Mouse (Mus musculus) ovary, adult 18-20 months (tissue): ENCODE measurements around the gene Cdc34.
"Not testable (repeated sequence)": the region's sequence is repeated elsewhere in the genome, so short reads cannot be mapped to it uniquely, and the experiment has no call there.

Experiments used
- DNase-seq: peaks from one replicate; pipeline ENCODE4 v3.0.0; 2022; ENCODE audit warnings: low spot score, mixed read lengths

The Cdc34 gene

DNA sequence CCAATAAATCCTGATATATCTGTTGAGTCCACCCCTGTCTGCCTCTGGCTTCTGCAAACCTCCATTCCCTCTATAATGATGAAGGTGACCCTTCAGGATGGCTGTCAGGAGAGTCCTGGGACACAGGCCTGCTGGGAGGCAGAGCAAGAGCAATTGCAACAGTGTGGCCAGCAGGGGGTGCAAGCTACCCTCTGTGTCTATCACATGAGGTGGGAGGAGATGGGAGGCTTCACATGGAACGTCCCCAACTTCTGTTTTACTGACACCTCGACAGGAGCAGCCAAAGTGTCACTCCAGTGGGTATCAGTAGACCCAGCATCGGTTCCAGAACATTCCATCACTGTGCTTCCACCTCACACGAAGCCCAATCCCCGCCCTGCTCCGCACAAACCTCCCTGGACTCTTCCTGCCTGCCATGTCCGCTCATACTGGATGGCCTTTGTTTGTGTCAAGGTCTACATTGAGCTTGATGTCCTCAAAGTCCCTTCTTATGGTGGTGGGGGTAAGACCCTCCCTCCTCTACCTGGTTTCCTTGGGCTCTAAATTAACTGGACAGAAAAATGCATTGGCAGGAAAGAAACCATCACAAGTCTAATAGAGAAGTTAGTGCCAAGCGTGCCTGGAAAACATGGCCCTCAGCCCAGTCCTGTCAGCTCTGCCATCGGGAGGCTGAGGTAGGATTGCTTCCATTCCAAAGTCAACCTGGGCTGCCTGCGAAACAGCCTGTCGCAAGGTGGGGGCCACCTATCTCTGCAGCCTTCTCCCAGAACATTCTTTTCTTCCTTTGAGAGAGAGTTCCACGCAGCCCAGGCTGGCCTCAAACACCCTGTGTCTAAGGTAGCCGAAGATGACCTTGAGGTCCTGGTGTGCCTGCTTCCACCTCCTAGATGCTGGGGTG is 13.5 kb downstream of the Cdc34 start:
- DNase-seq, result peak; percentile 50

DNA sequence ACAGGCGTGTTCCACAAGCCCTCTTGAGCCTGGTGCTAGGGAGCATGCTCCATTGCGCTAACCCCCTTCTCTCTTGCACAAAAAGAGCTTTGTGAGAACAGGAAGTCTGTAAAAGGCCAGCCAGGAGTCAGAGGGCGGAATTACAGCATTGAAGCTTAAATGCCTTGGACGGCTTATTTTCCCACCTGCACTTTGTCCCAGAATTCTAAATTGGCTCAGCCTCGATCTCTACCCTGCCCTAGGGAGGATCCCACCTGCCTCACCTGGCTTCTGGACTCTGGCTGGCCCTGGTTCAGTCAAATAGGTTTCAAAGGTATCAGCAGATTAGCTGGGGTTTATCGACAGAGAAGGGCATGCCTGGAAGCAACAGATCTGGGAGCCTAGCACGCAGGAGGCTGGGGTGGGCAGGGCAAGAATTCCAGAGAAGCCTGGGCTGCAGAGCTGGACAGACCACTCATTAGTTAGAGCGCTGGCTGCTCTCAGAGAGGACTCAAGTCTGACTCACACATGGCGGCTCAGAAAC is 14.2 kb downstream of the Cdc34 start:
- DNase-seq, result no peak

DNA sequence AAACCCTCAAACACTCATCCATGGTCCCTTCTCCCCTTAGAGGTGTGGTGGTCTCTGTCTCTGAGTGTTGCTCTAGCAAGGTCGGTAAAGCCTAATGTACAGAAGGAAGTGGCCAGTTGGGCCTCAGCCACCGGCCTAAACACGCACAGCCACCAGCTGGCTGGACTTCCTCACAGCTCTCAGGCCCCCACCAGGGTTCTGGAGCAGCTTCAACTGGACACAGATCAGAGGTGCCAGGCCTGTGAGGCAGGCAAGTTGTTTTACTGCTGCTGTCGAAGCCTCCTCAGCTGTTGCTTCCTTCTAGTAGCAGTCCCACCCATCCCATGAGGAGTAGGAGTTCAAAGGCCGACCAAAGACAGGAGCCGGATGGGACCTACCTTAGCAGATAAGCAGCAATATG is 15.9 kb downstream of the Cdc34 start:
- DNase-seq, result no peak

DNA sequence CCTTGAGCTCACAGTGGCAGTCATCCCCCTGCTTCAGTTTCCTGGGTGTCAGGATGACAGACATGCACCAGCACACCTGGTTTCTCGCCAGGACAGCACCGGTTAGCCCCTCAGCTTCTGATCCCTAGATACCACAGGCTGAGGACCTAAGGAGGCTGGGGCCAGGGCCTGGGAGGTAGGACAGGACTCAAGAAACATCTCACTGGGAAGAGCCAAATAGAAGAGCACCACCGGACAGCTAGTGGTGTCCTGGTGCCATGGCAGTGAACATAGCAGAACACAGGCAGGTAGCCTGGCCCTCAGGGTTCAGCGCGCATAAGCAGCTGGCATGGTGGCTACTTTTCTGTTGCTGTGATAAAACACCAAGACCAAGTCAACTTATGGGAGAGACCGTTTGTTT is 16.5 kb downstream of the Cdc34 start:
- no peak for DNase-seq

DNA sequence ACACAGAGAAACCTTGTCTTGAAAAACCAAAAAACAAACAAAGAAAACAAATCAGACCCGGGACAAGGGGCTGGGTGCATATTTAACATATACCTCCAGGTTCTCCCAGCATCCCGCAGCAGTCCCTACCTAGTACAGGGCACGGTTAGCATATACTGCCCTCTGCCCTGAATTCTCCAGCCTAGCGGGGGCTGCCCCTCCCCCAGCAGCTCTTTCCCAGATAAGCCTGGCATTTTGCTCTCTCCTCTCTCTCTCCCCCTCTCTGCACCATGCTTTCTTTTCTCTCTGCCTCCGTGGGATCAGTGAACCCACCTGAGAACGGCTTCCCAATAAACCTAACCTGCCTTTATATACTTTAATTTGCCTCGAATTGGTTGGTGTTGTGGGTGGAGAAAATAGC is 18.7 kb downstream of the Cdc34 start:
- DNase-seq, result no peak

DNA sequence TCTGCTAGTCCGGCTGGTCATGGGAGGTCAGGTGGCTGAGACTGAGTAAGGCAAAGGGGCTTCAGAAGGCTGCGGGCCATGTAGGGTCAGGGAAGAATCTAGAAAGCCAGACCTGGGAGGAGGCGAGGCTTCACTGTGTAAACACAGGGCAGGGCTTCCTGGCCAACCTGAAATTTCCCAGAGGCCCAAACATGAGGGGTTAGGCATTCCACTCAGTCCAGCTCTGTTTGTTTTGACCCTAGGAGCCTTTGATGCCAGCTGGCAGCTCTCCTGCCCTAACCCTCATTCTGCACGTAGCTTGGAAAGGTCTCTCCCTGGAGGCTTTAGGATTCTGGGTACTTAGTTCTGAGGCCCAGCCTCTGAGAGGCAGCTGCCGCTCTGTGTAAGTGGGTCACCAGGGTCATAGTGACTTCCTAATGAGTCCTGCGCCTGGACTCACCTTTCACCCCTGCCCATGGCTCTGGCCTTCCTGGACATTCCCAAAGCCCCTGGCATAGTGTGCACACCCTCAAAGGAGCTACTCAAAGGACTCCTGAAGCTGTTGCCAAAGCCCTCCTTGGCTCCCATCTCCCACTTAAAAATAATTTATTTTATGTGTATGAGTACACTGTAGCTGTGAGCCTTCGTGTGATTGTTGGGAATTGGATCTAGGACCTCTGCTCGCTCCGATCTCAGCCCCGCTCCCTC is 19.6 kb downstream of the Cdc34 start:
- DNase-seq, result no peak

DNA sequence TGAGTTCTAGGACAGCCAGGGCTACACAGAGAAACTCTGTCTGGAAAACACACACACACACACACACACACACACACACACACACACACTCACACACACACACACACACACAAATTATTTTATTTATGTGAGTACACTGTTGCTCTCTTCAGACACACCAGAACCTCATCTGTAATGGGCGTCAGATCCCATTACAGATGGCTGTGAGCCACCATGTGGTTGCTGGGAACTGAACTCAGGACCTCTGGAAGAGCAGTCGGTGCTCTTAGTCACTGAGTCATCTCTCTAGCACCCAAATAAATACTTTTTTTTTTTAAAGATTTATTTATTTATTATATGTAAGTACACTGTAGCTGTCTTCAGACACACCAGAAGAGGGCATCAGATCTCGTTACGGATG is 21.0 kb downstream of the Cdc34 start:
- DNase-seq, result not testable (repeated sequence)

DNA sequence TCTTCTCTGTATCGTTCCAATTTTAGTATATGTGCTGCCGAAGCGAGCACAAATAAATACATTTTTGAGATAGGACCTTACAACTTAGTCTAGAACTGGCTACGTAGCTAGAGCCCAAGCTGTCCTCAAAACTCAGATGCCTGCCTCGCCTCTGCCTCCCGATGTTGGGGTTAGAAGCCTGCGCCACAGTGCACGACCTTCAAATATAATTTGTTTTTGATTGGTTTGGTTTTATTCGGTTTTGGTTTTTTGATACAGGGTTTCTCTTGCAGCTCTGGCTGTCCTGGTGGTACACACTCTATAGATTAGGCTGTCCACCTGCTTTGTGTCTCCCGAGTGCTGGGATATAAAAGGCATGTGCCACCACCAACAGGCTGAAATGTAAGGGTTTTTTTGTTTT is 21.5 kb downstream of the Cdc34 start:
- no peak for DNase-seq

DNA sequence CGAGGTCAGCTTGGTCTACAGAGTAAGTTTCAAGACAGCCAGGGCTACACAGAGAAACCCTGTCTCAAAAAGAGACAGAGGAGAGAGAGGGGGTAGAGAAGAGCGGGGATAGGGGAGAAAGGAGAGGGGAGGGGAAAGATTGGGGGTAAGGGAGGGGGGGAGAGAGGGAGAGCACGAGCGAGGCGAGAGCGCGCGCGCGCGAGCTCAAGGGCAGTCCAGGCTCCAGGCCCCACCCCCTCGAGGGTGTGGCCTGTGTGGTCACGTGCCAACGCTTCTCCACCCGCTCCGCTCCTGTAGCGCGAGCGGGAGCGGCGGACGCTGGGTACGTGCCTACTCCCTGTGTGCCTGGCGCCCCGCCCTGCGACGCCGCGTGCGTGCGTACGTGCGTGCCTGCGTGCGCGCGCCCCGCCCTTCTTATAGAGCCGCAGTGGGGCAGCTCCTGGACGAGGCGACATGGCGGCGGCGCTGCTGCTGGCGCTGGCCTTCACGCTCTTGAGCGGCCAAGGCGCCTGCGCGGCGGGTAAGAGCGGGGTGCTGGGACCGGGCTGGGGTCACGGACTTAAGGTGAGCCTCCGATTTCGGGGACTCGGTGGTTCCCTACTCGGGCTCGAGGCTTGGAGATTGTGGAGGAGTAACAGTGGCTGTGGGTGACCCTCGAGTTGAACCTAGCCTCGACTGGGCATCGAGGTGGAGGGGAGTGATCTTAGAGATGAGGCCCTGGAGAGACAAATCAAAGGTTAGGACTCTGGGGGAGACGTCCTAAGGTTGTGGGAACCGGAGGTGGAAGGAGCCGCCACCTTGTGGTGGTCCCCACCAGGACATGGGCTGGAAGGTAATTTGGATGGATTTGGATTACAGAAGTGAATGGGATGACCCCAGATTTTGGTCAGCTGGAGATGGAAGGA is 22.3 kb downstream of the Cdc34 start, which contains the start of gene Bsg:
Gene Bsg (plus strand): TSS at position 427 of the 905 bp plus-strand sequence.
- DNase-seq, result peak; percentile 99

DNA sequence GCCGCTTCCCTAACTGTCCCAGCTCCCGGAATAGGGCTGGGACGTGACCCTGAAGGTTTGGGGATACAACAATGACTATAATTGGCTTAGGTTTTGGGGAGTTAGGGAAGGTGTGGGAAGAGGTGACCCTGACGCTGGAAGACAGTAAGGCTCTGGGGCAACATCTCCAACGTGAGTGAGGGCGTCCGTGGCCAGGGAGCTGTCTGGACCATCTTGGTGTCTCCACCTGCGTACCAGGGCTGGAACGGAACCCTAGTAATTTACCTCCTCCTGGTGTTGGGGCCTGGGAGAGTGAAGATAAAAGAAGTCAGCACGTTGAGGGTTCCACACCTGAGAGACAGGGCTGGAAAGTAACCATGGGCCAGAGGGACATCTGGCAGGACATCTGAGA is 23.0 kb downstream of the Cdc34 start:
- no peak for DNase-seq

DNA sequence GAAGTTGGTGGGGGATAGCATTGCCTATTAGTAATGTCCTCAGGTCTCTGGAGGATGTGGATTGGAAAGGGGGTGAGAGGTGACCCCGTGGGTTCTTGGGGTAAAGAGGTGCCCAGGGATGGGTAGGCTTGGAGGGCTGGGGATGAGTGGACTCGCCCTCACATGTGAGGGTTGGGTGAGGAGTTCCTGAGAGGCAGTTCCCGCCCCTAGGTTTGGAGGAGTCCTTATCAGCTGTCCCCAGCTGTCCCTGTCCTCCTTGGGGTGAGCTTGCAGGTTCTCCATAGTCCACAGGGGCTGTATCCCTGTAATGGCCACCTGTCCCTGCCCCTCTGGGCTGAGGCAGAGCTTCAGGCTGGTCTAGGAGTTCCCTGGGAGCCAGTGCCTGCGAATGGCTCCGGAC is 24.0 kb downstream of the Cdc34 start:
- DNase-seq, result no peak

DNA sequence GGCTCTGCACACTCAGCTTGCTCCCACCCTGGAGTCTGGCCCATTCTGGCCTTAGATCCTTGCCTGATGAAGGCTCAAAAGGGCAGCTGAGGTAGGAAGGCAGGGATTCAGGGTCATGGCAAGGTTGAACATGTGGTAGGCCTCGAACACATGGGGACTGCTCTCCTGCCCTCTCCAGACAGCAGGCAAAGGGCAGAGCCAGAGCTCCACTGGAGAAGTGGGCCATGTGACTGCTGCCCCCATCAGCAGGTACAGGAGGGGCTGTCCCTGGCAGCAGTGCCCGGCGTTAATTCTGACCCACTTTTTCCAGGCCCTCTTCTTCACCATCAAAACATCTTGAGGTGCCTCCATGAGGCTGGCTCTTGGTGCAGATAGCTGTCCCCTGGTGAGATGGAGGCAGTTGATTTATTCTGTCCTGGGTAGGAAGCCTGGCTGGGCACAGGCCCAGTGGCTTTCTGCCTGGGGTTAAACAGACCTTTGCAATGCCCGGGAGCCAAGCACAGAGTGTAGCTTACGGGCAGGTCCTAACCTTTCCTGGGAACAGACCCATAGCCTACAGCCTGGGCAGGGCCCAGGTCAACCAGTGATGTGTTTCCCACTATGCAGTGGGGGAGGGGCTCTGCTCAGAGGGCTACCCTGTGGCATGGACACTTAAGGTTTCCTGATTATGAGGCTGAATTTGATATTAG is 24.6 kb downstream of the Cdc34 start:
- DNase-seq, result no peak

DNA sequence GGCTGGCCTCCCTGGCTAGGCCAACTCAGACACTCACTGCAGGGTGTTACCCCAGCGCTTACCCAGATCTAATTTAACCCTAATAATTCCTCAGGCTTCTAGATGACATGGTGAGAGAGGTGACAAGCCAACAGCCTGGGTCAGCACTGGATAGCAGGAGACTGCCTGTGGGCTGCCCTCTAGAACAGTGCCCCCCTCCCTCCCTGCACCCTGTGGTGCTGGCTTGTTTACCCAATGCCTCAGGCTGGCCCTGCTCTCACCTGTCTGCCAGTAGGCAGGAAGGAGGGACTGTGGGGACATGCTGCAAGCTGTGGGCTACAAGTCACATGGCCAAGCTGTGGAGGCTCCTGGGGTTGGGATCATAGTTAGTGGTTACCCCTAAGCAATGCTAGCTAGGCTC is 25.2 kb downstream of the Cdc34 start:
- DNase-seq, result no peak

DNA sequence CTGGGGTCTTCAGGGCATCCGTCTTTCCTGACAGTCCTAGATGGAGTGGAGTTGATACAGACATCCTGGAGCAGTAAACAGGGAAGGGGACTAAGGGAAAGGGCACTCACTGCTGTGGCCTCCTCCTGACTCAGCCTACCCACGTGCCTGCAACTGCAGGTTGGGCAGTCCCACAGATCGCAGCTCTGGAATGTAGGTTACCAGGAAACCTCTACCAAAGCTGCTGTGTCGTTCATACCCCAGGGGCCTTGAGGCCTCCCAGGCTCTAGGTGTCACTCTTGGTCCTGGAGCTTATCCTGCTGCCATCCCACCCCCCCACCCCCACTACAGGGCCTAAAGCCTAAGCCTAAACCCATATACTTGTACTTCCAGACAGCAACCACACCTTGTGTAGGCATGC is 25.8 kb downstream of the Cdc34 start:
- DNase-seq, result no peak

DNA sequence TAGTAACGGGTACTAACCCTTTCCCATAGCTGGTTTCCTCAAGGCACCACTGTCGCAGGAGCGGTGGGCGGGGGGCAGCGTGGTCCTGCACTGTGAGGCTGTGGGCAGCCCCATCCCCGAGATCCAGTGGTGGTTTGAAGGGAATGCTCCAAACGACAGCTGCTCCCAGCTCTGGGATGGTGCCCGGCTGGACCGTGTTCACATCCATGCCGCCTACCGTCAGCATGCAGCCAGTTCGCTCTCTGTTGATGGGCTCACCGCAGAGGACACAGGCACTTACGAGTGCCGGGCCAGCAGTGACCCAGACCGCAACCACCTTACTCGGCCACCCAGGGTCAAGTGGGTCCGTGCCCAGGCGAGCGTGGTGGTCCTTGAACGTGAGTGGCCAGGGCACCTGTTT is 26.7 kb downstream of the Cdc34 start:
- DNase-seq, result no peak

DNA sequence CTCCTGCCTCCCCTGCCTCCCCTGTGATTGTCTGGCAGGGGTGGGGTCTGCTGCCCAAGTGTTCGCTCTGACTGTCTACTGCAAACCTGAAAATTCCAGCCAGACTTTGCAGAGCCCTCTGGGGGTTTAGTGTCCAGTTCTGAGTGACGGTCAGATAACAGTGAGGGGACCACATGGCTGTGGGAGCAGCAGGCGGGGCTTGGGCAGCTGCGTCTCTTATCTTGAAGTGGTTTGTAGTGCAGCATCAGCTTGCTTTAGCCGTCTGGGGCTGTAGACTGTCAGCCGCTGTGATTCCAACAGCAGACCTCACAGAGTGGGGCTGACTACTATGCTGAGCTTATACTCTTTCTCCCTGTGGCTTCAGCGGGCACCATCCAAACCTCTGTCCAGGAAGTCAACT is 27.3 kb downstream of the Cdc34 start:
- DNase-seq, result no peak

DNA sequence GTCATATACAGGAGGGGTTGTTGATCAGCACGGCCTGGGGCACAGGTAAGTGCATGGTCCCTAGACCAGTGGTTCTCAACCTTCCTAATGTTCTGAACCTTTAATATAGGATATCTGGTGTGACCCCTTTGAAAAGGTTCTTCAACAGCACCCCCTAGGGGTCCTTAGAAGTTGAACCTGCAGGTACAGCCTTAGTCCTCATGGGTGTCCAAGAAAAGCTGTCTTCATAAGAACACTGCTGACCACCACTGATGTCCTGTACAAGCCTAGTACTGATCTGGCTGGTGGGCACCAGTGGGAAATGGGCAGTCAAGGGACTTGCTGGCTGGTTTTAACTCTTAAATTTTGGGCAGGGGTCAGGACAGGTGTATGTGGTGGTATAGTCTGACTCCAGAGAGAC is 30.0 kb downstream of the Cdc34 start:
- no peak for DNase-seq

DNA sequence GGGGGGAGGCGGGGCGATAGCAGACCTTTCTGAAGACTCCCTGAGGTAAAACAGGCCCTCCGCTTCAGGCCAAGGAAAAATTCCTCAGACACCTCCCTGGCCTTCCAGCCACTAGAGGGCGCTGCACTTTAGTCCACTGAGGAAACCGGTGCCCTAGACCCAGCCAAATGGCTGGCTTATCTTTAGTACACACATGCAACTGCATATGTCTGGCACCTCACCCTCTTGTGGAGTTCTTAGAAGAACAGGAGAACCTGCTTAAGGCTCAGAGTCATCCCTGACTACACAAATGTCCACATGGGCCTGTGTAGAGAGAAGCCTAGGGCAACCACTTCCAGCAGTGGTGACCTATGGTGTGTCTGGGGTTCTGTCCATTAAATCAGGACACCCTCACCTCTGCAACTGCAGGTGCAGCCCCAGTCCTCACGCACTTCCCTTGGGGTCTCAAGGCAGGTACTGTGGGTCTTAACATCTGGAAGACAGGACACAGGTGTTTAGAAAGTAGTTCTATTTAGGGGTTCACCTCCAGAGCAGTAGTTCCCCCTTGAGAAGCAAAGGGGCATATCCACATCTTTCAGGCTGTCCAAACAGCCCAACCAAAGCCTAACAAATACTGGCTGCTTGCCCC is 30.6 kb downstream of the Cdc34 start:
- no peak for DNase-seq

DNA sequence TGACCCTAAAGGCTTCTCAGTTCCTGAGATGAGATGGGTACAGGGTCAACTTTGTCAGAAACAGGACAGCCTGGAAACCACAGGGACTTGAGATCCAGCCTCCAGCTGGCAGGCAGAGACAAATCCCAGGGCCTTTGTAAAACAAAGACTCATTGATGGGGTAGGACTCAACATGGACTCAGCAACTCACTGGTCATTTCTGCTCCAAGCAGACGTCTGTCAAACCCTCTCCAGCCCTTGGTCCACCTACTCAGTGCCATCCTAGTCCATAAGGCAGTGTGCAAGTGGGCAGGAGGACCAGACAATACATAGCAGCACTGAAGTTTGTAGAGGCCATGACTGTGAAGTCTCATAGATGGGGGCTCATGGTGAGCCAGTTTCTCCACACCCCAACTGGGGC is 31.2 kb downstream of the Cdc34 start:
- no peak for DNase-seq

DNA sequence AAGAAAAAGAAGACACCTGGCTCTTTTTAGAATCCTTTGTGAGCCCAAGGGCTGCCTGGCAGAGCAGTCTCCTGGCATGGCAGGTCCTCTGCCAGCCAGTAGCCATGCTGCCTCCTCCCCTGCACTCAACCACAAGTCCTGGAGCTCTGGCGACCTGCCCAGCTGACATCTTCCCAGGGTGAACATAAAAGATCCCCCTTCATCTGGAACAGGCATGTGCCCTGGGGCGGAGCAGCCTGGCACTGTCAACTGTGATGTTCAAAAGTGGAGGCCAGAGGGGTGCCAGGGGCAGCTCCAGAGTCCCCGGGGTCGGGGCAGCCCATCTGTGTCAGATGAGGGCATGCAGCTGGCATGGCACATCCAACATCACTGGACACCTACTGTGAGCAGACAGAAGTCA is 33.0 kb downstream of the Cdc34 start:
- no peak for DNase-seq
